10 mouse cellular contexts compared by ENCODE assay signal in genomic region chr2:156688604-156689003, GRCm38 (mm10).
A peak's percentile ranks its signal among the peaks of the same experiment; 100 is the strongest.
DNase-seq lines count a peak whose midpoint lies in the region; ATAC-seq and TF ChIP-seq lines count a peak whose summit lies in the region.
"Had no signal": no experiment of that assay in that cellular context is flagged by ENCODE, and none has a peak within 500 bp of the region (broad histone marks: within the 10 kb centered on the region; RNA-seq: fewer than 3 reads in every experiment).

No protein-coding gene starts in this region.

- intact Hi-C loops in left cerebral cortex, postnatal 4 days (cut with DNase I) = no loop called here
- intact Hi-C loops in left cerebral cortex, adult 2 months (cut with DNase I) = no loop called here
- intact Hi-C loops in heart, postnatal 14 days (cut with DNase I) = no loop called here

- no peak for TF ChIP-seq CTCF in left cerebral cortex, adult 2 months (IDR thresholded peaks at IDR 0.05)
- TF ChIP-seq CTCF in olfactory bulb, adult 2 months (IDR thresholded peaks at IDR 0.05; ENCODE audit: insufficient read depth, low read depth, low read length) = peak; percentile 15; the same call in 1 of the 2 replicates

- no peak for TF ChIP-seq POLR2A in olfactory bulb, adult 2 months (IDR thresholded peaks at IDR 0.05; ENCODE audit: insufficient read depth, low read depth, low read length)

- H3K4me3 ChIP-seq in left cerebral cortex, adult 2 months = no peak overlapping the region
- no peak overlapping the region for H3K4me3 ChIP-seq in hindbrain, embryonic 15.5 days
- no peak overlapping the region for H3K4me3 ChIP-seq in olfactory bulb, adult 2 months (ENCODE audit: insufficient read depth, low read depth, low read length)
- H3K4me3 ChIP-seq: embryonic facial prominence, embryonic 13.5 days had no signal

- DNase-seq in left cerebral cortex, postnatal 4 days = peak; percentile 87
- DNase-seq in left cerebral cortex, adult 2 months (ENCODE audit: extremely low spot score in 1 of 2, low spot score in 2 of 2) = no peak
- peak; percentile 90 to 94 for DNase-seq in cerebellum, postnatal 14 days
- DNase-seq in heart, postnatal 14 days = no peak
- no peak for DNase-seq in kidney, adult 8-10 months
- no peak for DNase-seq in c-Kit-positive CD71-positive TER-119-positive erythroid progenitor cells, embryonic 14.5 days (ENCODE audit: low spot score)
- DNase-seq: layer of hippocampus, adult 9-11 months had no signal

- H3K9ac ChIP-seq in hindbrain, embryonic 15.5 days = no peak overlapping the region
- H3K9ac ChIP-seq: embryonic facial prominence, embryonic 13.5 days had no signal

- H3K9me3 ChIP-seq in hindbrain, embryonic 15.5 days = no peaks in the 10 kb centered on the region
- H3K9me3 ChIP-seq: embryonic facial prominence, embryonic 13.5 days had no signal

- ATAC-seq in hindbrain, embryonic 15.5 days (ENCODE audit: low FRiP score, low read depth) = no peak

- H3K4me1 ChIP-seq in hindbrain, embryonic 15.5 days (replicated peaks) = peaks cover 21% of the 10 kb centered on the region
- peaks cover 70% of the 10 kb centered on the region for H3K4me1 ChIP-seq in olfactory bulb, adult 2 months (ENCODE audit: control insufficient read depth, insufficient read depth, low read length)

- H3K4me2 ChIP-seq in hindbrain, embryonic 15.5 days = peak overlapping the region; percentile 23; the same call in 1 of the 2 replicates
- H3K4me2 ChIP-seq: embryonic facial prominence, embryonic 13.5 days had no signal

- H3K36me3 ChIP-seq in hindbrain, embryonic 15.5 days = no peaks in the 10 kb centered on the region
- H3K36me3 ChIP-seq: embryonic facial prominence, embryonic 13.5 days had no signal

- WGBS in hindbrain, embryonic 15.5 days = 4% methylated on average over 14 of the region's 14 CpGs
- WGBS in olfactory bulb, adult 2 months = 7% methylated on average over 14 of the region's 14 CpGs

- no peaks in the 10 kb centered on the region for H3K27me3 ChIP-seq in hindbrain, embryonic 15.5 days

- H3K27ac ChIP-seq in left cerebral cortex, adult 2 months = no peak overlapping the region
- no peak overlapping the region for H3K27ac ChIP-seq in hindbrain, embryonic 15.5 days (replicated peaks)
- H3K27ac ChIP-seq in olfactory bulb, adult 2 months (ENCODE audit: insufficient read depth, low read depth, low read length) = no peak overlapping the region
- H3K27ac ChIP-seq: embryonic facial prominence, embryonic 13.5 days had no signal

Comparison
In these comparisons a context has a peak if more than half of its experiments do, and no peak if none do; other contexts are left out.
1. DNase-seq: peak in left cerebral cortex, postnatal 4 days (single experiment) and cerebellum, postnatal 14 days (2 of 2); none in left cerebral cortex, adult 2 months (0 of 2), heart, postnatal 14 days (0 of 2), kidney, adult 8-10 months (0 of 2) and c-Kit-positive CD71-positive TER-119-positive erythroid progenitor cells, embryonic 14.5 days (single experiment).